Mouse (Mus musculus): ENCODE data around the gene Trpm4.
"Not testable (repeated sequence)": the region's sequence is repeated elsewhere in the genome, so short reads cannot be mapped to it uniquely, and the experiment has no call there.

Gene Trpm4

GRCm38 (mm10) chr7:45333431-45333982 lies at the start of gene Trpm4:
TSS of gene Trpm4 (minus strand) at chr7:45333780.
- in situ Hi-C loops (cut with MboI, MseI) = no loop called here

- in situ Hi-C loops (cut with MboI, MseI) = no loop called here
These were observed 42.5 kb upstream of the Trpm4 start for GRCm38 (mm10) chr7:45376057-45376456.

GRCm38 (mm10) chr7:45374620-45375019 lies 41.0 kb upstream of the Trpm4 start:
- in situ Hi-C loops (cut with MboI, MseI) = no loop called here

DNA sequence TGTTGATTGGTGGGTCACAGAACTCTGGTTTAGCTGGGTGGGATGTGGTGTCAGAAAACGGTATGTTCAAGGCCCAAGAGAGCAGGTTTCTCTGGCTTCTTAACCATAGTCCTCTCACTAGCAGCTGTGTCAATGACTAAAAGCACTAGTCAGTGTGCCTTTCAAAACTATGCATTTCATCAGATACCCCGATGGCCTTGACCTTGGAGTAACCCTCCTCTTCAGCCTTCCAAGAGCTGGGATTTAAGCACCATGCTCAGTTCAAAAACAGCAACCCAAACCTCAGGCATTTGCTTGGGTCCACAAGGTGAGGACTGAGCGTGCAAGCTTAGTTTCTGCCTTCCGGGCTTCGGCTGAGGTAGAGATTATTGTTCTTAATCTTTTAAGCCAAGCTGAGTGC lies 38.8 kb upstream of the Trpm4 start:
- in situ Hi-C loops (cut with MboI, MseI) = no loop called here

DNA sequence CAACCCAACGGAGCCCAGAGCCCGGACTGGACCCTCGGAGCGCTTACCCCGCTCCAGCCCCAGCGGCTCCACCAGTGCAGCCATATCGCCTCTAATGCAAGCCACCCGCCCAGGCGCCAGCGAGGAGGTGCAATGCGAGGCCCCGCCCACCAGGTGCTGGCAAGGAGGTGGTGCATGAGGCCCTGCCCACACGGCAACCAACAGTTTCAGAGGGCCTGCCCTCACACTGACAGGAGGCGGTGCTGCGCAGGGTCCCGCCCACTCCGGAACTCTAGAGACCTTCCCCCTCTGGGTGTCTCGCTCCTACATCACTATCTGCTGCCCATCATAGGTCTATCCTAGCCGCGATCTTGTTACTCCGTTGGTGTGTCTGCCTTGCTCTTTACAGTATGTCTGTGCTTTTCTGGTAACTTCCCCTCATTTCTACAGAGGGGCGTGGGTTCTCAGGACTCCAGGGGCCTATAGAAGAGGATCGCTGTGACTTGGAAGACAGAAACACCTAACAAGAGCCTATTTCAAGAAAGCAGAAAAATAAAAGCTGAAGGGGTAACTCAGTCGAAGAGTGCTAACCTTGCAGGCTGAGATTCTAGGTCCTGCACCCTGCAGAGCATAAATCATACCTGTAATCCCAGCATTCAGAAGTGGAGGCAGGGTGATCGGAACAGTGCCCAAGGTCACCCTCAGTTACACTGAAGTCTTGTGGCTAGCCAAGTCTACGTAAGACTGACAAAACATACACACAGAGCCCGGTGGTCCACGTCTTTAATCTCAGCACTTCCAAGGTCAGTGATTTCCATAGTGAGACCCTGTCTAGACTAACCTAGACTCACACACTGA lies 37.1 kb upstream of the Trpm4 start, which contains the start of gene Lin7b:
Gene Lin7b (minus strand): TSS at position 109 of the 837 bp plus-strand sequence.
- in situ Hi-C loops (cut with MboI, MseI) = no loop called here

DNA sequence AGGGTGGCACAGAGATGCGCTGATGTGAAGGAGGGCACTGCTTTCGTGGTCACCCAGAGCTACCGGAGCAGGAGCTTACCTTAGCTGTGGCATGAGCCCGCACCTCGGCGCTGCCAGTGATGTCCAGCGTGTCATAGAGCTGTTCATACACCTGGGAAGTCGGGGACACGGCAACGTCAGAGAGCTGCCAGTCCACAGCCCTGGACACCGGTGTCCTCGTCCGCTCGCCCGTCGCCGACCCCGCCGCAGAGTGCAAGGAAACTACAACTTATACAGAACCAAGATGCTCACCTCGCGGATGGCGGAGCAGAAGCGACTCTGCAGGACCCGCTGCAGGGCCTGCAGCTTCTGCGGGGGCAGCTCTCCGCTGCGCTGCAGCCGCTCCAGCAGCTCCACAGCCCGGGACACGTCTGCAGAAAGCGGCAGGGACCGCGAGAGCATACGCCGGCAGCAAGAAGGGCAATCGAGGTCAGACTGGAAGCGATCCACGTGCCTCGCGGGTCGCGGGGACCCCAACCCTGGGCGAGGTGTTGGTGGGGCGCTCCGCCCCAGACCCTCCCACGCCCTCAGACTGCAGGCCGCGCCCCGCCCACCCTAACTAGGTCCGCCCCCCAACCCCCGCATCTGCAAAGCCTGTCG lies 36.4 kb upstream of the Trpm4 start:
- in situ Hi-C loops (cut with MboI, MseI) = no loop called here

DNA sequence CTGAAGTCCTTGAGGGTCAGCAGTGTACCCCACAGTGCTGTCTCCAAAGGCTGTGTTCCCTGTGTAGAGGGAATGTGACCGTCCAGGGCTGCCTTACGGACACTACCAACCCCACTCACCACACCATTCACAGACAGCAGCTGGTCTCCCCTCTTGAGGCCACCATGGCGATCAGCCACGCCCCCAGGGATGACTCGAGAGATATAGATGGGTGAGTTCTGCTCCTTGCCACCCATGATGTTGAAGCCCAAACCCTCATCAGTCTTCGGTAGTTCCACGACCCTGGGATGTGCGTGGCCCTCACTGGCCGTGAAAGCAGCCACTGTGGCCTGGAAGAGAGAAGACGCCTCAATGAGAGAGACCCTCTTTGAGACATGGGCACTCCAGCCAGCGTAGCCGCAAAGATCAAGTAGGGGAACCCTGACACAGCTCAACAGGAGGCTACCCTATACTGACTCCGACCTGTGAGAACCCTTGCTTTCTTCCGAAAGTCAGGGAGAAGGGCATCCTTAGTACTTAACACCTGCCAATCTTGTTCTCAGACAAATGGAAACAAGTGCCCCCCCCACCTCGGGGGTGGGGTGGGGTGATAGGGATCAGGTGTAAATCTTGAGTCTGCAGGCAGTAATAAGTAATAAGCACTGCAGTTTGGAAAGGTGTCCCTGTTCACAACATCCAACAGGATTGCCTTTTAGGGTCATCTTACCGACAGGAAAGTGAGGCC lies 35.6 kb upstream of the Trpm4 start:
- in situ Hi-C loops (cut with MboI, MseI) = no loop called here

- in situ Hi-C loops (cut with MboI, MseI) = no loop called here
These were observed 34.6 kb upstream of the Trpm4 start for GRCm38 (mm10) chr7:45368178-45368577.

DNA sequence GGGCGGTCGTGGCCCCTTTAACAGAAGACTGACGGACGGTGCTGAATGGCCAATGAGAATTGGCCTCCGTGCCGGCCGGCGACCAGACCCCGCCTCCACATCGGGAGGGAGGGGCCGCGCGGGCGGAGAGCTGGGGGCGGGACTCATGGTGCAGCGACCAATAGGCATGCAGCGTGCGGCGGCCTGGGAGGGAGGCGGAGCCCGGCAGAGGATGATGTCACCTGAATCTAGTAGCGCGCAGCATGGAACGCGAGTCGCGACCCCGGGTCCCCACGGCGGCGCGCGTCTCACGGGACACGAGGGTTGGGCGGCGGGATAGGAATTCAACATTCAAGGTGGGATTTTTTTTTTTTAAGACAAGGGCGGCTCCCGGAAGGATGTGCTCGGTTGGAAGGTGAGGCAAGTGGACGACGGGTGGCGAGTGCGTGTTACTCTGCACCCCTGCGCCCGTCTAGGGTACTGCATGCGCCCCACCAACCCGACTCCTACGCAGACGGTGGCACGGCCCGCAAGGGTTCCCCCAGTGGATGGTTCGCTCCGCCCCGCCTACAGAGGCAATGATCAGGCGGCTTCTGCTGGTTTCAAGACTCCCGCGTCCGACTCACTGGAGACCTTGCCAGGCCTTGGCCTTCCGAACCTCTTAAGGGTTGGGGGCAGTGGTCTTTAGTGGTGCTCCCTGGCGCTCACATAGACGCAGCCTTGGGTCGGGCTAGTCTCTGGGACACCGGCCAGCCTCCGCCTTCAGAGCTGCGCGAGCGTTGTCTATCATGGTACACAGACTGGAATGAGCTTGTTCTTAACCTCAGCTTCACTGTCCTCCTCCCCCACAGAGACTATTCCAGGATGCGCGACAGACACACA lies 33.7 kb upstream of the Trpm4 start:
- in situ Hi-C loops (cut with MboI, MseI) = no loop called here

- in situ Hi-C loops (cut with MboI, MseI) = no loop called here
These were observed 33.1 kb upstream of the Trpm4 start, which contains the start of gene Ppfia3 for GRCm38 (mm10) chr7:45366652-45367019. TSS of gene Ppfia3 (minus strand) at chr7:45367019.

GRCm38 (mm10) chr7:45365742-45366651 lies 32.4 kb upstream of the Trpm4 start:
- in situ Hi-C loops (cut with MboI, MseI) = no loop called here

DNA sequence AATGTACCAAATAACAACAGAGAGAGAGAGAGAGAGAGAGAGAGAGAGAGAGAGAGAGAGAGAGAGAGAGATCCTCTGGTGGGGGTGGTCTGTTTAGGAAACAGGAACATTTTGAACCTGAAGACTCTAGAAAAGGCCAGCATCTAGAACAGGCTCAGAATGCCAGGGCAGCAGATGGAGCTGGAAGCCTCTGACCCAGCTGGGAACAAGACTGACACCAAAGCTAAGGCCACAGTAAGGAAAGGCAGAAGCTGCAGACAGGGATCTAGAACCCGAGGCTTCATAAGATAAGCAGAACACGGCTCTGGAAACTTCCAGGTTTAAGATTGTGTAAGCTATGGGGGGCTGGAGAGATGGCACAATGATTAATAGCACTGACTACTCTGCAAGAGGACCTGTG lies 30.4 kb upstream of the Trpm4 start:
- in situ Hi-C loops (cut with MboI, MseI) = no loop called here

GRCm38 (mm10) chr7:45362801-45363200 lies 29.2 kb upstream of the Trpm4 start:
- in situ Hi-C loops (cut with MboI, MseI) = no loop called here

DNA sequence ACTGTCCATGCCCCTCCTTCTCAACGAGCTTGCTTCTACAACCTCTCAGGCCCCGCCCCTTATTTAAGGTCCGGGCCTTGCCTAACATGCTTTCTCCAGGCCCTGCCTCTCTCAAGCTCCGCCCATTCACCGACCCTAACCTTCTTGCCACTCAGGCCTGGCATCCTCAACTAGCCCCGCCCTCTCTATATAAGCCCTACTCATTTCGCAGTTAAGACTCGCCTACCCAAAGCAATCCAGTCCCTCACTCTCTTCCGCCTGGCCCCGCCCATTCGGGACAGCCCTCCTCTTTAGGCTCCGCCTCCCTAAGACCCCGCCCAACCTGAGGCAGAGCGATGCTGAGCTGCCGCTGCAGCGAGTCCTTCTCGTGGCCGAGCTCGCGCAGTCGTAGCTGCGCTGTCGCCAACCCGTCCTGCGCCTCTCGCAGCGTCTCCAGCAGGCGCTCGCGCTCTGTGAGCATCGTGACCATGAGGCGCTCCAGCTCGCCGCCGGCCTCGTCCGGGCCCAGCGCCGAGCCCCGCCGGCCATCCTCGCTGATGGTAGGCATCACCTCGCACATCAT lies 27.7 kb upstream of the Trpm4 start:
- in situ Hi-C loops (cut with MboI, MseI) = no loop called here

- in situ Hi-C loops (cut with MboI, MseI) = no loop called here
These were observed 27.0 kb upstream of the Trpm4 start for GRCm38 (mm10) chr7:45360404-45361125.

- in situ Hi-C loops (cut with MboI, MseI) = not testable (repeated sequence)
These were observed 25.5 kb upstream of the Trpm4 start for GRCm38 (mm10) chr7:45359081-45359480.

GRCm38 (mm10) chr7:45356087-45356486 lies 22.5 kb upstream of the Trpm4 start:
- in situ Hi-C loops (cut with MboI, MseI) = no loop called here

- in situ Hi-C loops (cut with MboI, MseI) = no loop called here
These were observed 21.9 kb upstream of the Trpm4 start for GRCm38 (mm10) chr7:45355318-45356020.
